Mouse (Mus musculus): ENCODE results near the gene Srsf3. TPM values are rescaled to one million over a fixed set of nuclear protein-coding genes. Genes with fewer than 3 reads are reported as not detected.
"Not testable (repeated sequence)": the region's sequence is repeated elsewhere in the genome, so short reads cannot be mapped to it uniquely, and the experiment has no call there.

Srsf3 gene
- polyA plus RNA-seq, 1 experiment from 2014 or later = 702 TPM

- no peaks in the 10 kb centered on the region; the same call in 1 of the 2 replicates for H3K9me3 ChIP-seq
- H3K36me3 ChIP-seq = no peaks in the 10 kb centered on the region
- H3K27ac ChIP-seq = 0 out of 2 replicates have a peak overlapping the region, but pooled peaks have one; percentile 7
- no peaks in the 10 kb centered on the region for H3K27me3 ChIP-seq
- H3K4me1 ChIP-seq = peaks cover 23% of the 10 kb centered on the region; the same call in 1 of the 2 replicates
- no peak overlapping the region for H3K4me2 ChIP-seq
- H3K4me3 ChIP-seq = no peak overlapping the region
- WGBS = 61% methylated on average over 7 of the region's 7 CpGs
- ATAC-seq (ENCODE audit: insufficient number of reproducible peaks, insufficient read depth, low FRiP score, low TSS enrichment, low read depth) = no peak
- no peak overlapping the region for H3K9ac ChIP-seq
Measured at GRCm38 (mm10) chr17:29019391-29019790, 13.0 kb upstream of the Srsf3 start.

GRCm38 (mm10) chr17:29020444-29020843 is 12.0 kb upstream of the Srsf3 start:
- Histone ChIP-seq H3K4me3 (no peak overlapping the region), H3K9ac (no peak overlapping the region), H3K9me3 (no peaks in the 10 kb centered on the region; the same call in 1 of the 2 replicates), H3K27me3 (no peaks in the 10 kb centered on the region), H3K4me1 (peaks cover 33% of the 10 kb centered on the region), H3K36me3 (no peaks in the 10 kb centered on the region), H3K4me2 (no peak overlapping the region), H3K27ac (no peak overlapping the region)
- ATAC-seq (ENCODE audit: insufficient number of reproducible peaks, insufficient read depth, low FRiP score, low TSS enrichment, low read depth) = no peak

GRCm38 (mm10) chr17:29022230-29022819 is 10.1 kb upstream of the Srsf3 start:
- H3K36me3 ChIP-seq = no peaks in the 10 kb centered on the region
- H3K4me3 ChIP-seq = no peak overlapping the region
- peaks cover 37% of the 10 kb centered on the region for H3K4me1 ChIP-seq
- H3K27ac ChIP-seq = no peak overlapping the region
- H3K9ac ChIP-seq = no peak overlapping the region
- WGBS = 18% methylated on average over 15 of the region's 15 CpGs
- H3K27me3 ChIP-seq = no peaks in the 10 kb centered on the region
- no peaks in the 10 kb centered on the region for H3K9me3 ChIP-seq
- H3K4me2 ChIP-seq = peak overlapping the region; percentile 37
- ATAC-seq (ENCODE audit: insufficient number of reproducible peaks, insufficient read depth, low FRiP score, low TSS enrichment, low read depth) = no peak

- Histone ChIP-seq H3K9ac (no peak overlapping the region), H3K4me1 (peaks cover 36% of the 10 kb centered on the region), H3K36me3 (no peaks in the 10 kb centered on the region), H3K4me3 (no peak overlapping the region), H3K27ac (no peak overlapping the region), H3K9me3 (no peaks in the 10 kb centered on the region), H3K4me2 (no peak overlapping the region), H3K27me3 (no peaks in the 10 kb centered on the region)
- no peak for ATAC-seq (ENCODE audit: insufficient number of reproducible peaks, insufficient read depth, low FRiP score, low TSS enrichment, low read depth)
- 86% methylated on average over 6 of the region's 6 CpGs for WGBS
Measured at GRCm38 (mm10) chr17:29023346-29023745, 9.1 kb upstream of the Srsf3 start.

GRCm38 (mm10) chr17:29024047-29024892 is 8.2 kb upstream of the Srsf3 start:
- Histone ChIP-seq H3K27ac (no peak overlapping the region), H3K27me3 (no peaks in the 10 kb centered on the region), H3K4me2 (no peak overlapping the region), H3K9ac (no peak overlapping the region), H3K9me3 (no peaks in the 10 kb centered on the region), H3K4me3 (no peak overlapping the region), H3K36me3 (no peaks in the 10 kb centered on the region), H3K4me1 (peaks cover 30% of the 10 kb centered on the region)
- WGBS = 54% methylated on average over 22 of the region's 22 CpGs
- no peak for ATAC-seq (ENCODE audit: insufficient number of reproducible peaks, insufficient read depth, low FRiP score, low TSS enrichment, low read depth)

GRCm38 (mm10) chr17:29024896-29025565 is 7.4 kb upstream of the Srsf3 start:
- Histone ChIP-seq H3K9me3 (no peaks in the 10 kb centered on the region), H3K4me2 (0 out of 2 replicates have a peak overlapping the region, but pooled peaks have one; percentile 1), H3K4me1 (peaks cover 24% of the 10 kb centered on the region), H3K27me3 (no peaks in the 10 kb centered on the region), H3K9ac (no peak overlapping the region), H3K4me3 (no peak overlapping the region), H3K36me3 (no peaks in the 10 kb centered on the region), H3K27ac (no peak overlapping the region)
- no peak for ATAC-seq (ENCODE audit: insufficient number of reproducible peaks, insufficient read depth, low FRiP score, low TSS enrichment, low read depth)
- 27% methylated on average over 10 of the region's 10 CpGs for WGBS

- Histone ChIP-seq H3K9me3 (no peaks in the 10 kb centered on the region), H3K4me1 (peaks cover 30% of the 10 kb centered on the region), H3K36me3 (no peaks in the 10 kb centered on the region), H3K4me3 (no peak overlapping the region), H3K27ac (no peak overlapping the region), H3K9ac (no peak overlapping the region), H3K27me3 (no peaks in the 10 kb centered on the region), H3K4me2 (no peak overlapping the region)
- 33% methylated on average over 5 of the region's 5 CpGs for WGBS
- ATAC-seq (ENCODE audit: insufficient number of reproducible peaks, insufficient read depth, low FRiP score, low TSS enrichment, low read depth) = no peak
Measured at GRCm38 (mm10) chr17:29026652-29027356, 5.6 kb upstream of the Srsf3 start.

GRCm38 (mm10) chr17:29030321-29031034 is 1.9 kb upstream of the Srsf3 start:
- H3K4me3 ChIP-seq = no peak overlapping the region
- H3K4me2 ChIP-seq = no peak overlapping the region
- H3K36me3 ChIP-seq = no peaks in the 10 kb centered on the region
- WGBS = 90% methylated on average over 6 of the region's 6 CpGs
- H3K9me3 ChIP-seq = no peaks in the 10 kb centered on the region
- ATAC-seq (ENCODE audit: insufficient number of reproducible peaks, insufficient read depth, low FRiP score, low TSS enrichment, low read depth) = no peak
- no peak overlapping the region for H3K9ac ChIP-seq
- peaks cover 18% of the 10 kb centered on the region for H3K4me1 ChIP-seq
- H3K27me3 ChIP-seq = no peaks in the 10 kb centered on the region
- no peak overlapping the region for H3K27ac ChIP-seq

GRCm38 (mm10) chr17:29031085-29031711 is 1.2 kb upstream of the Srsf3 start:
- peak overlapping the region; percentile 99 for H3K27ac ChIP-seq
- not testable (repeated sequence) for H3K27me3 ChIP-seq; ATAC-seq (ENCODE audit: insufficient number of reproducible peaks, insufficient read depth, low FRiP score, low TSS enrichment, low read depth); H3K36me3 ChIP-seq; H3K9me3 ChIP-seq
- H3K4me3 ChIP-seq = peak overlapping the region; percentile 82
- WGBS = 49% methylated on average over 7 of the region's 7 CpGs
- H3K9ac ChIP-seq = peak overlapping the region; percentile 97
- H3K4me1 ChIP-seq = peaks cover 20% of the 10 kb centered on the region
- peak overlapping the region; percentile 68 for H3K4me2 ChIP-seq

GRCm38 (mm10) chr17:29031771-29032273 is 606 bp upstream of the Srsf3 start:
- Histone ChIP-seq H3K36me3 (peaks cover 7% of the 10 kb centered on the region), H3K4me3 (peak overlapping the region; percentile 82), H3K27me3 (no peaks in the 10 kb centered on the region), H3K27ac (peak overlapping the region; percentile 99), H3K9ac (peak overlapping the region; percentile 97), H3K4me1 (peaks cover 26% of the 10 kb centered on the region), H3K4me2 (peak overlapping the region; percentile 68), H3K9me3 (no peaks in the 10 kb centered on the region)
- WGBS = under 1% methylated on average over 26 of the region's 26 CpGs
- peak; percentile 60; the same call in 1 of the 2 replicates for ATAC-seq (ENCODE audit: insufficient number of reproducible peaks, insufficient read depth, low FRiP score, low TSS enrichment, low read depth)
